Mouse (Mus musculus) embryo, embryonic 11.5 days (tissue): ENCODE data around the gene Hdac4.

ENCODE experiments used
- DNase-seq: peaks from one replicate; pipeline ENCODE4 v3.0.0-alpha.2; 2012; ENCODE audit warnings: low read depth, low spot score

The Hdac4 gene

GRCm38 (mm10) chr1:92195360-92196149 lies at the start of gene Hdac4:
Hdac4 (minus strand) TSS chr1:92195699.
- no peak for DNase-seq

GRCm38 (mm10) chr1:92243549-92243948 lies 48.0 kb upstream of the Hdac4 start:
- DNase-seq, result no peak

DNA sequence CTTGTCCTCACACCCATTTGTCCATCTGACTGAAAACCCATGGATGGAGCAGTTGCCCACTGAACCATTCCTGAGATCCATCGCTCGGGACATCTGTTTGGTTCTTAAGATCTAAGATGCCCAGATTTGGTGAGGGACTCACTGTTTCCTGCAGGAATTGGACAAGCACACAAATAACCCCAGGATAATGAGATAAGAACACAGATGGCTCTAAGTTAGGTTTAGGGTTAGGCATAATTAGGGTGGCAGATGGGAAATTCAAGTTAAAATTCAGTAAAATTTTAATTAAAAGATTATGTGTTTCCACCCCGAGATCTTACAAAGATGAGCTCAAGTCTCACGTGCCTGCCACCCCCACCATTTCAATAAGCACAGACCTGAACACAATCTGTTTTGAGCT lies 44.6 kb upstream of the Hdac4 start:
- no peak for DNase-seq

- no peak for DNase-seq
Measured at GRCm38 (mm10) chr1:92235600-92235999, 40.1 kb upstream of the Hdac4 start.

- no peak for DNase-seq
Measured at GRCm38 (mm10) chr1:92225297-92225696, 29.8 kb upstream of the Hdac4 start.

GRCm38 (mm10) chr1:92223956-92224891 lies 28.7 kb upstream of the Hdac4 start:
- no peak for DNase-seq

GRCm38 (mm10) chr1:92216710-92217109 lies 21.2 kb upstream of the Hdac4 start:
- no peak for DNase-seq

- DNase-seq, result no peak
Measured at GRCm38 (mm10) chr1:92215996-92216630, 20.6 kb upstream of the Hdac4 start.

DNA sequence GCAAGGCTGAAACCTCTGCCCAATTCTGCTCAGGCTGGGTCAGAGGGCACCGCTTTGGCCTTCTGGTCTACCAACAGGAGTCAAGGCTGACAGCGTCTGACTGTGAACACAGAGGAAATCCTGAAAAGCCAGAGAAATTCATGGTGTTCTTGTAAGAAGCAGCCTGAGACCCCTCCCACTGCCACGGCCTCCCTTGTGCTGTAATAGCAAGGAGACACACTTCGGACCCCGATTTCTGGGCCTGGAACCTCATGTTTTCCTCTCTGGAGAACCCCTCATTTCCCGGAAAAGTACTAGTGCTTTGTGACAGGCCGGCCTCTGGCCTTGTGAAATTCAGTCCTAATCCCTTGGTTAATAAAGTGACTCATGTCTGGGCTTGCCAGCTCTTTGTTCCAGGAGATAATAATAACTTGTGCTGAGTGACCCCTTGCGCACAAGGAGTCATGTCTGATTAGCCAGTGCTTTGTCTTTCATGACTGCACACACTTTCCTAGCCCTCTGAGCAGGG lies 19.7 kb upstream of the Hdac4 start:
- DNase-seq, result no peak

- peak; percentile 22 for DNase-seq
Measured at GRCm38 (mm10) chr1:92212003-92212750, 16.7 kb upstream of the Hdac4 start.

DNA sequence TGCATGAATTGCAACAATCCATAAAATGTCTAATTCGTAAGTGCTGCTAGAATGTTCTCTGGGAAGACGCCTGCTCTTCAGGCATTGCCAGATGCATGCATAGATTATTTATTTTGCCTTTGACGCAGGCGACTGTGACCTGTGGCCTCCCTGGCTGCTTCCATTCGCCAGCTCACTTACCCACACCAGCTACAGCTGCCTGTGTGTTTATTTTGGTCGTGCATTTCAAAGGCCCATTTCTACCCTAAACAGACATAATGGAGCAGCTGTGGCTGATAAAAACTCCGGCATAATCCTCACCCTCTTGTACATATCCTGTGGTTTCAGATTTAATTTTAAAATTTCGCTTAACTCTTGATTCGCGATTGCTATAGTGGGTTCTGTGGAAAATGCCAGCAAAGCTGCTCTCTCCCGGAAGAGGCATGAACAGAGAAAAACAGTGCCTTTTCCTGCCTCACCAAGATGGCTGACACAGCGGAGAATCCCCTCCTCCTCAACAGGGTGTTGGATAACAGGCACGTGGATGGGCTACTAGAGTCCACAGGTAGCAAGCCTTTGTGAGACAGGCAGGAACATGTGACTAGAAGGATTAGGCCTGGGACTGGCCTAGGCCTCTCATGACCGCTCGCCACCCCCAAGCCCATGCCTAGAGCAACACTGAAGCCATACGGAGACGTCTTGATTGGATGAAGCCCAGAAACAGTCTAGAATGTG lies 7.3 kb upstream of the Hdac4 start:
- DNase-seq, result no peak

DNA sequence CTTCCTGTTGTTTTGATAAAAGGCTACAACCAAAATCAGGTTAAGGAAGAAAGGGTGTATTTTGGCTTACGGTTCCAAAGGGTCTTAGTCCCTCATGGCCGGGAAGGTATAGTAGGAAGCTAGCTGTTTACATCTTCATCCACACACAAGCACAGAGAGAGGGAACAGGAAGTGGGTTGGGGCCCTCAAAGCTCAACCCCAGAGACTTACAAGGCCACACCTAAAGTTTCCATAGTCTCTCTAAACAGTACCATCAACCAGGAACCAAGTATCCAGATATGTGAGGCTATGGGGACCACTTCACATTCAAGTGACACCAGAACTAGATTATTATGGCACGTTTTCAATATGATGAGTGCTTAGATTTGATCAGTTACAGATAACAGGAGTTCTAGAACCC lies 5.0 kb downstream of the Hdac4 start:
- no peak for DNase-seq

DNA sequence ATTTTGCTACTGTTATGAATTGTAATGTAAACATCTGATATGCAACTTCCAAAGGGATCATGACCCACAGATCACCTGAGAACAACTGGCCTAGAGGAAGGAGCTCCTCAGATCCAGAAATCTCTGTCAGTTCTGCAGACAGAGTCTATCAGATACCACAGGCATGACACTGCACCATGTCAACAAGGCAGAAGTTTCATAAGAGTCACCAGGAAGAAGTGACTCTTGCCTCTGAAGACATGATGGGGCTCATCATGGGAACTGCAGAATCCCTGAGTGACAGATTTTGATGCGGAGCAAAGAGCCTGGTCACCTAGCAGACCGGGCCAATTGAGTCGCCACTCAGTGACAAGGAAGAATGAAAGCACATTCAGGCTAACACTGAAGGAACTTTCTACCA lies 8.4 kb downstream of the Hdac4 start:
- no peak for DNase-seq

GRCm38 (mm10) chr1:92184600-92184999 lies 10.9 kb downstream of the Hdac4 start:
- no peak for DNase-seq

DNA sequence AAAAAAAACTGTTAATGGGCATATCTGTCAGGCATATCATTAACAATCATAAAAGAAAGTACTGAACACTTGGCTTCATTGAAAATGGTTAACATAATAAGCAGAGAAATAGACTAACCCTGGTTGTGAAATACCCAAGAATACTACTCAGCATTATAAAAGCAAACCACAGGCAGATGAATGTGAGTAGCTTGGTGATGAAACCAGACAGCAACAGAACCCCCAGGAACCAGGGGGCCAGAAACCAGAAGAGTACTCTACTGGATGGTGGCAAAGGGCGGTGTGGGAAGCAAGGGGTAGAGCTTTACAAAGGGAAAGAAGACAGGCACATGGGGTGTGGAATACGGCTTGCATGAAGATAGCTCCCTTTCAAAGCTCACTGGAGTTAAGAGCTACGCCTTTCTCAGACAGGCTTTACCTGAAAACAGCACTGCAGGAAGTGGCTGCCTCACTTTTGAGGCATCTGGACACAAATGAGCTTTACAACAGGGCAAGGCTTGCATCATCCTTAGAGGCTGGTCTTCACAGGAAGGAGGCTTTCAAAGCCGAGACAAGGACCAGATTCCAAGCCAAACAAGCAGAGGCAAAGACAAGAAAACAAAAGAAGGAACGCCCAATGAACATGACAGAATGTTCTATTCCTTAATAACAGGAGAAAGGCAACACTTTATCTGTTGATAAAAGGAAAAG lies 12.3 kb downstream of the Hdac4 start:
- no peak for DNase-seq

GRCm38 (mm10) chr1:92181970-92182369 lies 13.5 kb downstream of the Hdac4 start:
- no peak for DNase-seq

DNA sequence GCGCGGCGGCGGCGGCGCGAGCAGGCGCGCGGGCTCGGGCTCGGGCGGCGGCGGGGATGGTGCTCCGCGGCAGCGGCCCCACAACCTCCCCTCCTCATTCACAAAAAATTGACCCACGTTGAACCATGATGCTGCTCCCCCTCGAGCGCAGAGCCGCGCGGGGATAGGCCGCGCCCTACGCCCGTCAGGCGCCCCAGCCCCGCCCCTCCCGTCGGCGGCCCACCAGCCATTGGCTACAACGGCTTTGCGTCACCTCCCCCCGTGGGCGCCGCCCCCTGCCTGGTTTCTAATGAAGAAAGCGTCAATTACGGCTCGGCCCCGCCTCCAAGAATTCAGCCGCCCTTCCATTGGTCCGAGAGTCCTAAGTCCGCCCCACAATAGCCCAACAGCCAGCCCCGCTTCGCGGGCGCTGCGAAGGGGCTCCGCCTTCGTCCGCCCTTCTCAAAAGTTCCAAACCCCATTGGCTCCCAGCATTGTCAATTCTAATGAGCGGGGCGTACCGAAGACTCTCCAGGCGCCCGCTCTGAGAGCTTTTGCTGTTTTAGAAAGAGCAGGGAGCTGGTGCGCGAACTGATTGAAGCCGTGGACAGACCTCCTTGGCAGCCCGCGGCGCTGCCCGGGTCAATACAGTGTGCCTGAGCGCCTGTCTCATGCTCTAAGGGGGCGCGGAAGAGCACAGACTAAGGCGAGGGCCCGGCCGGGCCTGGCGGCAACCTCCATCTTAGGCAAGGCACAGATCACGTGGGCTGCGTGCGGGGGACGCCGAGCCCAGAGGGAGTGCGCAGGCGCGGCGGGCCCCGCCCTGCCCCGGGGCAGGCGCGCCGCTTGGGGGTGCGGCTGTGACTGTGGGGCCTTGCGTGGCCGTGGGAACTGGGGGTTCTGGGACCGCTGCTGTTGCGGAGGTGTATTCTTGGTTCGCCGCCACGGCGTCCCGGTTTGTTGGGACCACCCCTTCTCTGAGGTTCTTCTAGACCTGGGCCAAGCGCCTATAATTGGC lies 15.1 kb downstream of the Hdac4 start:
- peak; percentile 99 for DNase-seq

DNA sequence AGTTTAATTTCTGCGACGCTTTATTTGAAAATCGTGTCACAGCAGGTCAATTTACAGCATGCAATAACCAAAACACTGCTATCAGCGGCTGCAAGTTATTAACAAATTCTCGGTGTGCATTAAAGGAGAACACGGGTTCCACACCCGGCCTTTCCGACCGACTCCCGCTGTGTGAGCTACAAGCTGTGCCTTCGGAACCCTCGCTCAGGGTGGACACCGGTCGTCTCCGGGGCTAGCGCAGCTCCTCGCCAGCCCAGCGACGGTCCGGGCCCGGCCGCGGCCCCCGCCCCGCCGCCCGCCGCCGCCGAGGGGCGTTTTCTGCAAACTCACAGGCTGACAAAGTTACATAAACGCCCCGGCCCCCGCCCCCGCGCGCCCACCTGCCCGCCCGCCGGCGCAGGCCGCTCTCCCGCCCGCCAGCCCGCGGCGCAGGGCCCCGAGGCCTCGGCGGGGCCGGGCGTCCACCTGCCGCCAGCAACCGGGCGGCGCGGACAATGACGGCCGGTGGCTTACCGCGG lies 16.0 kb downstream of the Hdac4 start:
- no peak for DNase-seq

DNA sequence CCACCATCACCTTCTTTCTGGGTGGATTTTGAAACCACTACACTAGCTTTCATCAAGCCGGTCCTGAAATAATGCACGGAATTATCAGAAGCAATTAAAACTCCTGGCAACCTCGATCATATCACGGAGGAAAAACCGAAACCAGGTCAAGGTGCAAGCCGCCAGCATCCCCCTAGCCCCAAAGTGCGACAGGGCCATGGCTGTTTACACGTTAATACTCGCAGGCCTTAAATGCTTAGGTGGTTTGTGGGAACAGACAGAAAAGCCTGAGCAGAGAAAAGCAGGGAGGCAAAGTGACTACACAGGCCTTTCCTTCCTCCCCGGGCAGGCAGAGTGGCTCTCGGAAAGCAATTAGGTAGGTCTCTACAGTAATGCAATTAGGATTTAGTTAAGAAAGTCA lies 16.4 kb downstream of the Hdac4 start:
- no peak for DNase-seq
